Mouse (Mus musculus): ENCODE results near the gene 1700022I11Rik.

The 1700022I11Rik gene

GRCm38 (mm10) chr4:42969304-42969703 is at the start of gene 1700022I11Rik:
TSS of gene 1700022I11Rik (plus strand) at chr4:42969604.
- no peak for DNase-seq (ENCODE audit: low spot score)

DNA sequence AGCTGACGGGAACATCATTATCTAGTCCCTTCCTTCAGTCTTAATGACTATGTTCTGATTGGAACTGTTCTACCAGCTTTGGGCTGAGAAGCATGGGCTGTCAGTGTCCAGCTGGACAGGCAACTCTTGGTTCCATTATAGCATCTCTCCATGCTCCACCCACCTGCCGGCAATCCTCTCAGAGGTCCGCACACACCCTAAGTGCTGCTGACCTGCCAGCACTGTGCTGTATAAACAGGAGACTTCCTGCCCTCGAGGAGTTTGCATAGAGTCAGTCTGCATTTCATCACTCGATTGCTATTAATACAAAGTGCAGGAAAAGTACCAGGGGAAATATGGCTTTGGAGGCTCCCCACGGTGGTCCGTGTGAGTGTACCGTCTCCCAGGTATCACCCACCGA is 48.7 kb upstream of the 1700022I11Rik start:
- DNase-seq (ENCODE audit: low spot score), result no peak

- DNase-seq (ENCODE audit: low spot score), result no peak
Measured at GRCm38 (mm10) chr4:42921536-42921935, 47.9 kb upstream of the 1700022I11Rik start.

DNA sequence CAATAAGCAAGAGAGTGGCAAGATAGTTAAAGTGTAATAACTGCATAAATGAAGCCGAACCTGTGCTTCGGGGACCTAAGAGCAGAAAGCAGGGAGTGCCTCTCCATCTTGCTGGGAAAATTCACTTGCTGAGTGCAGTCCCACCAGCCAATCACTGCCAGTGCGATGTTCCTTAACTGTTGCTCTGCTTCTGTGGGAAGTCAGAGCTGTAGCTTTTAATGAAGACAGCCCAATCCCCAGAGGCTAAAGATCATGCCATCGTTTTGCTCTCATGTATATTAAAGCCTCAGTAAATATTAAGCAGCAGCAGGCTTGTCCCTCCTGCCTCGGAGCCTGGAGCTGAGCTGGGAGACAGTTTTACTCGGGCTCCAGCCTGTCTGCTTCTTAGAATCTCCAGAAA is 47.3 kb upstream of the 1700022I11Rik start:
- DNase-seq (ENCODE audit: low spot score), result no peak

- no peak for DNase-seq (ENCODE audit: low spot score)
Measured at GRCm38 (mm10) chr4:42922461-42922860, 46.9 kb upstream of the 1700022I11Rik start.

- DNase-seq (ENCODE audit: low spot score), result no peak
Measured at GRCm38 (mm10) chr4:42924095-42924710, 45.2 kb upstream of the 1700022I11Rik start.

DNA sequence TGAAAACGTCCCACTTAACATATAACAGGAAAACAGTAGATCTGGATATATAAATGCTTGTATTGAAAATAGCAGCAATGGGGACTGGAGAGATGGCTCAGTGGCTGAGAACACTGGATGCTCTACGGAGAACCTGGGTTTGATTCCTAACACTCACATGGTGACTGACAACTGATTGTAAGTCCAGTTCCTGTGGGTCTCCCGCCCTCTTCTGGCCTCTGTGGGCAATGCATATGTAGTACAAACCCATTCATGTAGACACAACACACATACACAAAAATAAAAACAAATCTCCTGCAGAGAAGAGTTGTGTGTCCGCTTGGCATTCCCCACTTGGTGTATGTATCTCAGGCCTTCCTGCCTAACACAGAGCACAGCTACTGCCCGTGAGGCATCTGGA is 41.2 kb upstream of the 1700022I11Rik start:
- DNase-seq (ENCODE audit: low spot score), result no peak

DNA sequence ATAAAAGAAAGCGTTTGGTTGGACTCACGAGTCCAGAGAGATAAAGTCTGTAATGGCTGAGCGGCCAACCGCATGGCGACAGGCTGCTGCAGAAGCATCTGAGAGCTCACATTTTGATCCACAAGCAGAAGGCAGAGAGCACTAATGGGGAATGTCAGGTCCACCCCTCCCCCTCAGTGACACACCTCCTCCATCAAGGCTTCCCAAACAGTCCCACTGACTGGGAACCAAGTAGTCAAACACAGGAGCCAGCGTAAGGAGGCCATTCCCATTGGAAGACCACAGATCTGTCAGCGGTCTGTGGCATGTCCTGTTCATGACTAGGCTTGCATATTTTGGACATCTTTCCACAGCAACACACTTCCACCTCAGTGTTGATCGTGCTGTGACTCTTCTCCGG is 40.5 kb upstream of the 1700022I11Rik start:
- DNase-seq (ENCODE audit: low spot score), result no peak

GRCm38 (mm10) chr4:42932229-42932969 is 37.0 kb upstream of the 1700022I11Rik start:
- no peak for DNase-seq (ENCODE audit: low spot score)

- no peak for DNase-seq (ENCODE audit: low spot score)
Measured at GRCm38 (mm10) chr4:42933630-42934029, 35.8 kb upstream of the 1700022I11Rik start.

DNA sequence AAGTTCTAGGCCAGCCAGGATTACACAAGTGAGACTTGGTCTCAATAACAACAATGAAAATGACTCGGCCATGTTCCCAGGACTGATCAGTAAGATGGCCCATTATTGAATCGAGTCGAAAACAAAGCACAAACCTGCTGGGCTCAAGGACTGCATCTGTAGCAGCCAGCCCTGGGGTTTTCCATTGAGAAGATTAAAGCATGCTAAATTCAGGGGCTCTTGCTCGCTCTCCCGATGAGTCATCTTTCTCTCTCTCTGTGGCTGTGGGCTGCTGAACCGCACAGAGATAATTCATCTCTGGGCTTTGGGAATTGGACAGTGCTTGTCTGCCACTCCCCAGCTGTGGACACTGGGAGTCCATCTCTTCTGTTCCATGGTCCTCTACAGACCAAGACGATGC is 28.0 kb upstream of the 1700022I11Rik start:
- DNase-seq (ENCODE audit: low spot score), result no peak

DNA sequence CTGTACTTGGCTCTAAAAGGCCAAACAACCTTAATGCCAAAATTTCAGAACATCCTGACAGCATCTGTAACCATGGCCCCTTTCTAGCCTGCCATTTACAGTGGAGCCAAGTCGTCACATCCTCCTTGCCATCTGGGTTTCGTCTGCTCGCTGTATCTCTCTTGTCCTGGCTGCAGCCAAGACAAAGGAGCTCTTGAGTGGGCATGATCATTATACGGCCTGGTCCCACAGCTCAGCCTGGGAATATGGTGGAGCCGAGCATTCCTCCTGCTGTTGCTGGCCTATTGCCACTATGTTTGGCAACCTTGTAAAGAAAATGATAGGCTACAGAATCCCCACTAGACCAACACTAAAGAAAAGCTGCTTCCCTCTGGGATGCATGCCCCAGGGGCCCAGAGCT is 26.1 kb upstream of the 1700022I11Rik start:
- DNase-seq (ENCODE audit: low spot score), result no peak

GRCm38 (mm10) chr4:42944185-42944584 is 25.2 kb upstream of the 1700022I11Rik start:
- no peak for DNase-seq (ENCODE audit: low spot score)

- no peak for DNase-seq (ENCODE audit: low spot score)
Measured at GRCm38 (mm10) chr4:42945043-42945442, 24.4 kb upstream of the 1700022I11Rik start.

- DNase-seq (ENCODE audit: low spot score), result no peak
Measured at GRCm38 (mm10) chr4:42945445-42945844, 24.0 kb upstream of the 1700022I11Rik start.

DNA sequence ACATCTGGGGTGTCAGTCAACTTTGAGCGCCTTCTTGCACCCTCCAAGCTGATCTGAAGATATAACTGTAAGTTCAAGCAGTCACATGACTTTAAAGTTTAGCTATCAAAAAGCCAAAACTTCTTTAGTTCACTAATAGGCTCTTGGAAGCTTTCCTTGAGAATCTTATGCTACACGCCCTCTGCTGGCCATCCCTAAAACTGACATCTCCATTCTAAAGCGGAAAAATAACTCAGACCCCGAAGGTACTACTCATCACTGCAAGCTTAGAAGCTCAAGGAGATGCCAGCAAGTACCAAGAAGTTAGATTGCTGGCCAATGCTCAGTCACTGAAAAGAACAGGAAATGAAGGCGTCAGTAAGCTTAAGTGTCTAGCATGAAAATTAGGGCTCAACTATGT is 23.5 kb upstream of the 1700022I11Rik start:
- peak; percentile 81 for DNase-seq (ENCODE audit: low spot score)

DNA sequence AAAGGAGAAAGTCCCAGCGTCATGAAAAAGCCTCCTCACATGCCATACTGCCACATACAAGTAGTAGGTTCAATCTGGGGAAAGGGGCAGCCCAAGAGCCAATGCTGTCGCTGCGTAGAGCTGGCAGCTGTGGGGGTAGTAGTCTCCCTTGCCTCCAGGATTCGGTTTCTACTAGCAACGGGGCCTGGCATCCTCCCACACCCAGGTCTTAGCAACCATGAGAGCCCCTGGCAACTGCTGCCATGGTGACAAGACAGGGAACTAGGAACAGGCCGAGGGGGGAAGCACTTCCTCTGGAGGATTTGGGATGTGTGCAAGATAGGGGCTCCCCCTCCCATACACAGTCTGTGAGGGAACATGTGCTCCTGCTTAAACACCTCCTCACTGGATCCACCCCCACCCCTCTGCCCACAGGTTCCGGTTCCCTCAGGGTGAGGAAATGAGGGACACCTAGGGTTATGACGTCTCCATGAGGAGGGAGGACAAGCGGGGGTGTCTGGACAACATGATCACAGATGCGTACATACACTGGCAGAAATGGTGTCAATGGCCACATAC is 22.6 kb upstream of the 1700022I11Rik start:
- peak; percentile 93 for DNase-seq (ENCODE audit: low spot score)

GRCm38 (mm10) chr4:42948527-42948926 is 20.9 kb upstream of the 1700022I11Rik start:
- peak; percentile 60 for DNase-seq (ENCODE audit: low spot score)

- no peak for DNase-seq (ENCODE audit: low spot score)
Measured at GRCm38 (mm10) chr4:42949051-42949675, 20.2 kb upstream of the 1700022I11Rik start.

DNA sequence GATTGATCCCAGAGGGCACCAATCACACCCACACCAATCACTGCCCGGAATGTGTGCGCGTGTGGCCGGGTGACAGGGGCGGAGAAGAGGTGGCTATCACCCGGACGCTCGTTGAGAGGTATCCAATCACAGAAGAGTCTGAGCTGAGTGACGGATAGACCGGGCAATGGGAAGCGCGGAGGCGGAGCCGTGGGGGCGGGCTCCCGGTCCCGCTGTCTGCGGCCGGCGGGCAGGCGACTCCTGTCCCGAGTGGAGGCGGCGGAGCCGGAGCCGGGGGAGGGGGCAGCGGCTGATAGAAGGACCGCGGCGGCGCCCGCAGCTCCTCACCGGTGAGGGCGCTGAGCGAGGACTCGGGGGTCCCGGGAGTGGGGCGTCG is 19.7 kb upstream of the 1700022I11Rik start, which contains the start of gene Dnajb5:
Gene Dnajb5 (plus strand): TSS at position 139 of the 376 bp plus-strand sequence.
- peak; percentile 99 for DNase-seq (ENCODE audit: low spot score)

DNA sequence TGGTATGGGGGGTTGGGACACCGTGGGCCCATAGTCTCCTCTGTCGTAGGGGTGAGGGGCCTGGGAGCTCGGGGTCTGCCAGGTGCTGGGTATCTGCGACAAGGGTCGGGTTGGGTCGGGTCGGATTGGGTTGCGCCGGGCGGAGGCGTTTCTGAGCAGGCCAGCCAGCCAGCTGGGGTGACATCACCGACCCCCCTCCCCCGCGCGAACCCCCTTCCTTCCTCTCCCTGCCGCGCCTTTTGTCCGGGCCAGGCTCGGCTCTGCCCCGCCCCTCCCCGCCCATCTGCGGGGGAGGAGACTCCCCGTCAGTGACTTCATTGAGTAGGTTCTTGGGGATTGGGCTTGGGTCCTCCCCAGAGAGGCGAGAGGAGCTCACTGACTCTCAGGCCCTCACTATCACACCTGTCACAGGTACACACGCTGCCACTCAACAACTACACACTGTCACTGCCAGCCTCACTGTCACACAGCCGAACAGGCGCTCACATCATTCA is 19.3 kb upstream of the 1700022I11Rik start:
- DNase-seq (ENCODE audit: low spot score), result peak; percentile 91

Data from layer of hippocampus, adult 11-12 months (tissue).